ENCODE assay signal across 19 mouse cellular contexts in genomic region chr2:45629616-45630015, GRCm38 (mm10).
DNase-seq lines count a peak whose midpoint lies in the region; ATAC-seq and TF ChIP-seq lines count a peak whose summit lies in the region.
"Had no signal": no experiment of that assay in that cellular context is flagged by ENCODE, and none has a peak within 500 bp of the region (broad histone marks: within the 10 kb centered on the region; RNA-seq: fewer than 3 reads in every experiment).

No protein-coding gene starts in this region.

- peak; percentile 56 for DNase-seq in embryonic facial prominence, embryonic 11.5 days (ENCODE audit: low spot score)
- no peak for DNase-seq in embryonic facial prominence, embryonic 10.5 days (ENCODE audit: low spot score)
- DNase-seq in lung, embryonic 14.5 days, result peak; percentile 28
- no peak for DNase-seq in lung, postnatal 10 days
- DNase-seq in retina, postnatal 1 day, result peak; percentile 3
- no peak for DNase-seq in retina, embryonic 14.5 days (ENCODE audit: low spot score)
- DNase-seq in layer of hippocampus, adult 2 months (ENCODE audit: low spot score in 2 of 2), result no peak
- DNase-seq: adrenal gland, adult 2 months; adrenal gland, postnatal 25 days; cerebellum, adult 2 months; cerebellum, postnatal 10 days; gastrocnemius, adult 2 months; gastrocnemius, postnatal 25 days had no signal

- no peak overlapping the region for H3K27ac ChIP-seq in embryonic facial prominence, embryonic 11.5 days (replicated peaks; ENCODE audit: low read depth, low read length)
- H3K27ac ChIP-seq in embryonic facial prominence, embryonic 10.5 days (replicated peaks), result no peak overlapping the region
- H3K27ac ChIP-seq in lung, embryonic 14.5 days (ENCODE audit: low read depth), result no peak overlapping the region
- H3K27ac ChIP-seq in layer of hippocampus, adult 2 months, result no peak overlapping the region
- H3K27ac ChIP-seq: embryonic facial prominence, embryonic 12.5 days; forebrain, embryonic 13.5 days; gastrocnemius, adult 2 months; hindbrain, embryonic 10.5 days; hindbrain, embryonic 15.5 days had no signal

- no peaks in the 10 kb centered on the region for H3K4me1 ChIP-seq in embryonic facial prominence, embryonic 11.5 days (ENCODE audit: control insufficient read depth, insufficient read depth, low read length)
- H3K4me1 ChIP-seq in embryonic facial prominence, embryonic 10.5 days, result peaks cover 11% of the 10 kb centered on the region
- H3K4me1 ChIP-seq in lung, embryonic 14.5 days (ENCODE audit: insufficient read depth), result no peaks in the 10 kb centered on the region
- H3K4me1 ChIP-seq: heart, embryonic 12.5 days; hindbrain, embryonic 15.5 days had no signal

- H3K4me2 ChIP-seq in embryonic facial prominence, embryonic 11.5 days (ENCODE audit: low read depth, low read length), result no peak overlapping the region
- H3K4me2 ChIP-seq in lung, embryonic 14.5 days, result no peak overlapping the region
- H3K4me2 ChIP-seq: embryonic facial prominence, embryonic 12.5 days; forebrain, embryonic 13.5 days; heart, embryonic 12.5 days; hindbrain, embryonic 15.5 days had no signal

- no peaks in the 10 kb centered on the region for H3K9me3 ChIP-seq in embryonic facial prominence, embryonic 11.5 days (replicated peaks; ENCODE audit: control insufficient read depth, low read length)
- H3K9me3 ChIP-seq in embryonic facial prominence, embryonic 10.5 days, result no peaks in the 10 kb centered on the region
- no peaks in the 10 kb centered on the region for H3K9me3 ChIP-seq in lung, embryonic 14.5 days (ENCODE audit: low read depth, low read length)
- H3K9me3 ChIP-seq: embryonic facial prominence, embryonic 12.5 days; forebrain, embryonic 13.5 days; heart, embryonic 12.5 days; hindbrain, embryonic 10.5 days; hindbrain, embryonic 15.5 days had no signal

- no peak for TF ChIP-seq CTCF in lung, embryonic 14.5 days (IDR thresholded peaks at IDR 0.05; ENCODE audit: low read depth)
- no peak for TF ChIP-seq CTCF in layer of hippocampus, adult 2 months (conservative IDR thresholded peaks at IDR 0.05)

- ATAC-seq in embryonic facial prominence, embryonic 11.5 days (replicated peaks; ENCODE audit: insufficient number of reproducible peaks, low FRiP score, low TSS enrichment, low read depth), result no peak
- no peak for ATAC-seq in lung, embryonic 14.5 days (ENCODE audit: insufficient read depth)
- ATAC-seq: forebrain, embryonic 13.5 days had no signal

- no peak overlapping the region for H3K9ac ChIP-seq in embryonic facial prominence, embryonic 11.5 days (replicated peaks; ENCODE audit: low read length)
- H3K9ac ChIP-seq in lung, embryonic 14.5 days, result no peak overlapping the region
- H3K9ac ChIP-seq: embryonic facial prominence, embryonic 12.5 days; forebrain, embryonic 13.5 days; heart, embryonic 12.5 days; hindbrain, embryonic 15.5 days had no signal

- H3K4me3 ChIP-seq in embryonic facial prominence, embryonic 11.5 days (ENCODE audit: low read depth, low read length), result no peak overlapping the region
- no peak overlapping the region for H3K4me3 ChIP-seq in embryonic facial prominence, embryonic 10.5 days
- H3K4me3 ChIP-seq in lung, embryonic 14.5 days (ENCODE audit: low read depth, low read length), result no peak overlapping the region
- no peak overlapping the region for H3K4me3 ChIP-seq in layer of hippocampus, adult 2 months
- H3K4me3 ChIP-seq: embryonic facial prominence, embryonic 12.5 days; forebrain, embryonic 13.5 days; gastrocnemius, adult 2 months; heart, embryonic 12.5 days; hindbrain, embryonic 10.5 days; hindbrain, embryonic 15.5 days had no signal

- WGBS in embryonic facial prominence, embryonic 11.5 days, result 39% methylated on average over 3 of the region's 3 CpGs
- WGBS in embryonic facial prominence, embryonic 10.5 days, result 55% methylated on average over 3 of the region's 3 CpGs
- WGBS in lung, embryonic 14.5 days, result 59% methylated on average over 3 of the region's 3 CpGs

- no peaks in the 10 kb centered on the region for H3K36me3 ChIP-seq in embryonic facial prominence, embryonic 11.5 days (replicated peaks; ENCODE audit: control insufficient read depth, insufficient read depth, low read depth, low read length)
- no peaks in the 10 kb centered on the region for H3K36me3 ChIP-seq in embryonic facial prominence, embryonic 10.5 days (replicated peaks)
- no peaks in the 10 kb centered on the region for H3K36me3 ChIP-seq in lung, embryonic 14.5 days (ENCODE audit: insufficient read depth)
- H3K36me3 ChIP-seq: embryonic facial prominence, embryonic 12.5 days; heart, embryonic 12.5 days; hindbrain, embryonic 10.5 days; hindbrain, embryonic 15.5 days had no signal

- H3K27me3 ChIP-seq in embryonic facial prominence, embryonic 11.5 days (ENCODE audit: control insufficient read depth, insufficient read depth, low read length), result no peaks in the 10 kb centered on the region
- no peaks in the 10 kb centered on the region for H3K27me3 ChIP-seq in embryonic facial prominence, embryonic 10.5 days (replicated peaks; ENCODE audit: low read depth, poor library complexity, severe bottlenecking)
- H3K27me3 ChIP-seq in lung, embryonic 14.5 days (ENCODE audit: insufficient read depth, low read length), result no peaks in the 10 kb centered on the region
- H3K27me3 ChIP-seq: CH12.LX; embryonic facial prominence, embryonic 12.5 days; forebrain, embryonic 13.5 days; heart, embryonic 12.5 days; hindbrain, embryonic 15.5 days had no signal

Comparison
In these comparisons a context has a peak if more than half of its experiments do, and no peak if none do; other contexts are left out.
1. DNase-seq: peak in embryonic facial prominence, embryonic 11.5 days (single experiment), lung, embryonic 14.5 days (single experiment) and retina, postnatal 1 day (single experiment); none in embryonic facial prominence, embryonic 10.5 days (single experiment), lung, postnatal 10 days (single experiment), retina, embryonic 14.5 days (single experiment) and layer of hippocampus, adult 2 months (0 of 2).